Mouse (Mus musculus) embryo, embryonic 10 days (tissue): ENCODE results near the gene Rbm14.
"Not testable (repeated sequence)": the region's sequence is repeated elsewhere in the genome, so short reads cannot be mapped to it uniquely, and the experiment has no call there.

Source experiments
- DNase-seq: peaks from one replicate; pipeline ENCODE4 v3.0.0-alpha.2; 2015; ENCODE audit warnings: low spot score

Gene Rbm14

DNA sequence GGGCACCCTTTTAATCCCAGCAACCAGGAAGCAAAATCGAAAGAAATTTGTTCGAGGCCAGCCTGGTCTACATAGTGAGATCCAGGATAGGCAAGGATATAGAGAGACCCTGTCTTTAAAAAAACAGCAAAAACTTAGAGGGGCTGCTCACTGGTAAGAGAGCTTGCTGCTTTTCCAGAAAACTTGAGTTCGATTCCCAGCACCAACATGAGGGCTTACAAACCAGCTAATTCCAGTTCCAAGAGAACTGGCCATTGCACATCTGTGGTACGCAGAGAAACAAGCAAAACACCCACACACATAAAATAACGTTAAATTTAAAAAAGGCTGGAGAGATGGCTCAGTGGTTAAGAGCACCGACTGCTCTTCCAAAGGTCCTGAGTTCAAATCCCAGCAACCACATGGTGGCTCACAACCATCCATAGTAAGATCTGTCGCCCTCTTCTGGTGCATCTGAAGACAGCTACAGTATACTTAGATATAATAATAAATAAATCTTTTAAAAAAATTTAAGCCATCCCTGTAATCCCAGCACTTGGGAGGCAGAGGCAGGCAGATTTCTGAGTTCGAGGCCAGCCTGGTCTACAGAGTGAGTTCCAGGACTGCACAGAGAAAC, 1.0 kb upstream of the Rbm14 start:
- DNase-seq, result peak; percentile 31

DNA sequence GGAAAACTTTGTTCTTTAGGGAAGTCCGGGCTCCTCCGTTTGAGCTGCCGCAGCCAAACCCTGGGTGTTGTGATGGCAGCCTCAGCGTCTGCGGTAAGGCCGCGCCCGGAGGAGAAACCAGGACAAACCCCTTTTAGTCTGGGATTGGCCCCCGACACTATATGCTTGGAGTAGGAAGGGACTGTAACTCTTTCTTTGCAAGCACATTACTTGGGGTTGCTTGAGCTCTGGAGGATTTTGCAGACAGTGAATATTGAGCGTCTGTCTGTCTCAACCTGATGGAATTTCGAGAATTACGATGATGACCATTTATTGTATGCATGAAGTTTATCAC, 442 bp upstream of the Rbm14 start:
- DNase-seq, result no peak

DNA sequence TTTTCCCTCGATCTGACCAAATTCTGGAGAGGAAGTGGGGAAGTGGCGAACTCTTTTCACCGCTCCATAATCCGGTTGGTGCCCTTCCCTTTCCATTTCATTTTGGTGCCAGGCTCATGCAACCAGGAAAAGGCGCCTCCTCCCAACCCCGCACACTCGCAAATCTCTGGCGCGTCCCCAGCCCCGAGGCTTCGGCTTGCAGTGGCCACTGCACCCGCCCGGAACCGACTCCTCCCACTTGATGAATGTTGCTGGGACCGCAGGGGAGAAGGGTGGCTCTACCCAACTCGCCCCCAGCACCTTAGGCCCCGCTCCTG, 730 bp downstream of the Rbm14 start:
- DNase-seq, result no peak

DNA sequence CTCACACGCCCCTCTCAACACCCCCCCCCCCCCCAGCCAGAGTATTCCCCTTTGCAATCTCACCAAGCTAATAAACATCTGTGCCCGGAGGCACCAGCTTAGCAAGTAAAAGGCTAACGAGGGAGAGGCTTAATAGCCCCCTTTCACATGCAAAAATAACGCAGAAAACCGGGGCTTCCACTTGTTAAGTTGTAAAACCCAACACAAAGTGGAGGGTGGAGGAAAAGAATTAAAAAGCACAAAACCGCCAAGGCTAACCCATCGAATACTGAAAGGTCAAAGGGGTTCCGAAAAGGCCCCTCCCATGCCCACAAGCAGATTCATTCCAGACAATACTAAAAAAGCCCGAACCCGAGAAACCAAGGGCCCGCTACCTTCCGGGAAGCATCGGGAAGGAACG, 1.1 kb downstream of the Rbm14 start:
- no peak for DNase-seq

DNA sequence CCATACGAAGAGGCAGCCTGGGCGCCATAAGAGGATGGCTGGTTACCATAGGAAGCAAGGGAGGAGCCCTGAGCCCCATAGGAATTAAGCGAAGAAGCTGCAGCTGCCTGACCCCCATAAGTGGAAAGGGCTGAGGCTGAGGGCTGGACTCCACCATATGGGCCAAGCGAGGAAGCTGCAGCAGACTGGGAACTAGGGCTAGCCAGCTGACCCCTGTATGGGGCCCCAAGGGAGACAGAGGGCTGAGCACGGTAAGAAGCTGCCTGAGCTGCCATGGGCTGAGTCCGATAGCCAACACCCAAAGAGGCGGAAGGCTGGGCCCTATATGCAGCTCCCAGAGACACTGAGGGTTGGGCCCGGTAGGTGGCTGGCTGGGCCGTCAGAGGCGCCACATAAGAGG, 8.2 kb downstream of the Rbm14 start:
- no peak for DNase-seq

DNA sequence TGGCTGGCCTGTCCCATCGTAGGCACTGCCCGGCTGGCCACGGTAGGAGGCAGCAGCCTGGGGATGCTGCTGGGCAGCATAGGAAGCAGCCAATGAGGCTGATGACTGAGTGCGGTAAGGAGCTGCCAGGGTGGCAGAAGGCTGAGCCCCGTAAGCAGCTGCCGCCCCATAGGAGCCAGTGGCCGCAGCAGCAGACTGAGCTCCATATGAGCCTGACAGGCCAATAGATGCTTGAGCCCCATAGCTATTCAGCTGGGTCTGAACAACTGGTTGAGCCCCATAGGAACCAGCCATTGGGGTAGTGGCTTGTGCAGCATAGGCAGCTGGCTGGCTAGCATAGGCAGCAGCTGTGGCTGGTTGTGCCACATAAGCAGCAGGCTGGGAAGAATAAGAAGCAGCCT, 8.7 kb downstream of the Rbm14 start:
- DNase-seq, result no peak

DNA sequence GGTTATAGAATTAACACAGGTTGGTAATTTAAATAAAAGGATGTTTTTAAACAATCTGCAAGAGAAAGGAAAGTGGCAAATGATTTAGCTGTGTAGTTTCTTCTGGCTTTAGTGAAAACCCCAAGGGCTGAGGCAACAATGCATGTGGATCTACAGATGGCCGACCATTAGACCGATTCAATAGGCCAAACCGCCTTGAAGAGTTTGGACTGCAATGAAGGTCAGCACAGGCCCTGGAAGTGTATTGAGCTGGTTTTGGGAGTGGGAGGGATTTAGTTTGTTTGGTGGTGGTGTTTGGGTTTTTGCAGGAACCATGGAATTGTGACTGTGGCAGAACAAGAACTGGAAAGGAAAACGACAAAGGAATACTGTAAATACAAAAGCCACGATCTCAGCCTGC, 12.4 kb downstream of the Rbm14 start:
- DNase-seq, result no peak

DNA sequence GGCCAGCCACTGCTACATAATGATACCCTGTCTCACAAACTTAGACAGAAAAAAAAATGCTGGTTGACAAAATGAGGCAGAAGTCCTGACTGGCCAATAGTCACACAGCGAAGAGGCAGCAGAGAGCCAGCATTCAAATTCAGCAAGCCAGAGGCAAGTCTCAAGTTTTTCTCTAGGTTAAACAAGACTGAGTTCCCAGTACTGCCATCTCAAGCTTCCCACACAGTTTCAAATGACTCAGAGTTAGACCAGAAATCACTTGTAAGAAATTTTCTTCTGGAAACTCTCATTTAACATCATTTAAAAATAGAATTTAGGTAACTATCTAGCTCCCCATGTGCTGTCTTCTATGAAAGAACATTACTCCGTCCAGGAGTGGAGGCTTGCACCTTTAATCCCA, 13.6 kb downstream of the Rbm14 start:
- no peak for DNase-seq

DNA sequence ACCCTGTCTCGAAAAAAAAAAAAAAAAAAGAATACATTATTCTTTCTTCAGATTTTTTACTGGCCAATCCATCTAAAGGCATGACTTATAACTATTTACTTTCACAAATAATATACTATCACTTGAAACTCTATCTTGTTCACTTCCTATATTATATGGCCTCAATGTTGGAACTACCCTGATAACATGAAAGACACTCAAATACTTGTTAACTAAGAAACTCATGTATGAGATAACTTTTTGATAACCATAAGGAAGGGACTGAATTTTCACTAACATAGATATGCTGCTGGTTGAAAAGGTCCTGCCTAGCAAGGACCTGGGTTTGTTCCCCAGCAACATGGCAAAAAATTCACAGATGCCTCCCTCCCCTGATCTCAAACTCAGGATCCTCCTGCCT, 15.5 kb downstream of the Rbm14 start:
- no peak for DNase-seq

DNA sequence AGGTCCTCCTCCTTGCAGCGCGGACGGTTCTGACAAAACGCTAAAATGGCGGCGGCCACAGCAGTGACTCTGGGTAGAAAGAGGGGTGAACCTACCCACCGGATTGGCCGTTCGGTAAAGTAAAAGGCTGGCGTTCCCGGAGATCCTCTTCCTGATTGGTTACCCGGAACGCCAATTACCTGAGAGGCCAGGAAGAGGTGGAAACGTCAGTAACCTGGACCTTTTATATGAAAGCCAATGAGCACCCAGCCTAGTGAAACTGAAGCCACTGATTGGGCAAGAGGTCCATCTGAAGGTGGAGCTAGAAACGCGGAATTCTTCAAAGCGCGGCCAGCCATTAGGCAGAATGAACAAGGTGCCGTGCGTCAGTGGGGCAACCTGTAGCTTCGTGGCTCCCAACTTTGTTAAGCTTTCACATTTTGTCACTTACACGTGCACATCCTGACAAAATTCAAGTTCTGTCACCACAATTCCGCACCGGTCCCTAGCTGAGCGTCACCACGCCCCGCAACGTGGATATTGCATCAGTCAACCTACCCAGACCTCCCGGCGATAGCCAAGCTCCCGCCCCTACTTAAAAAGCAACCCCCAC, 17.5 kb downstream of the Rbm14 start, which contains the start of gene Rbm4:
TSS of gene Rbm4 (minus strand) at position 71 of the 592 bp plus-strand sequence.
- DNase-seq, result peak; percentile 98

DNA sequence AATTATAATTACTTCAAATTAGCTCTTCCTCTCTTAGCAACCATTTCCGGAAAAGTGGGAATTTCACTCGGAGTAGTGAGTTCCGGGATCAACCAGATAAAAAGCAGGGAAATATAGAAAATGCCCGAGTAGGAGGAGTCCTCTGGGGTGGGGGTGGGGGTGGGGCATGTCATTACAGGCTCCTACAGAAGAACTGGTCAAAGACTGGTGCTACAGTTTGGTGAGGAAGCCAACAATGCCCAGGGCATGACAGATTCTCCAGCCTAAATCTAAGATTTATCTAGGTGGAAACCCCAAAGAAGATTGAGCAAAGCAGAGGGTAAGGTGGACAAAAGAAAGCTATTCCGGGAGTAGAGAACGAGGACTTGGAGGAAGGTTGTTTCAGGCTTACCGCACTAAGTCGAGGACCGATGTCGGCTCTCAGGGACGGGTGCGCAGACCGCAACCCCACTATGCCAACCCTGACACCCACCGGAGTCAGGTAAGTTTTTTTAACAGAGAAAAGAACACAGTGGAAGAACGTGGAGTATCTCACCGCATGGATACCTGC, 18.1 kb downstream of the Rbm14 start:
- no peak for DNase-seq

DNA sequence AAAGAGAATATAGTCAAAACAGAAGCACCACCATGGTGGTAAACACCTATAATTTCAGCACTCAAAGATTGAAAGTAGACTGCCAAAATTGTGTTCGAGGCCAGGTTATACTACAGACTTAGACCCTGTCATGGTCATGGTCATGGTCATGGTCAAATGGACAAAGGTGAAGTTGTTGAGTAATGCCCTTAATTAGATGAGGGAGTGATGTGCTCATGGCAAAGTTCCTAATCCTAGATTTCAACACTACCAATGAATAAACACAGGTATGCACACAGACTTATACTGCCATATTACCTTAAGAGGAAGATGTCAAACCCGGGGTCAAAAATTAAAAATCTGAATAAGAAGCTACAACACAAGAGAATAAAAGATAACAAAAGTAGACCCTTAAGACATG, 25.1 kb downstream of the Rbm14 start:
- no peak for DNase-seq

DNA sequence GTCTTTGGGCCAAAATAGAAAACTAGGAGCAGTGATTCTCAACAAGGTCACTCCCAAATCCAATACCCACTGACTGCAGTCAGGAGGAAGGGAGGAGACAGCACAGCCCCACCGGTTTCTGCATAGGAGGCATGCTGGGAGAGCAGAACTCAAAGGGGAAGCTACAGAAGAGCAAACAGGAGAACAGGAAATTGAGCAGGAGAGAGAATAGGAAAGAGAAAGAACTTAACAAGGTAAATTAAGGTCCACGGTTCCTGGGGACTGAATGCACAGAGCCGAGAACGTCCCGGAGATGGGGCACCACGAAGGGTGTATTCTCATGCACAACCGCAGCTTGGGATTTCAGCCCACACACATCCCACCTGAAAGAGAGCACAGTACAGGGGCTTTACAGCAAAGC, 26.2 kb downstream of the Rbm14 start:
- no peak for DNase-seq

DNA sequence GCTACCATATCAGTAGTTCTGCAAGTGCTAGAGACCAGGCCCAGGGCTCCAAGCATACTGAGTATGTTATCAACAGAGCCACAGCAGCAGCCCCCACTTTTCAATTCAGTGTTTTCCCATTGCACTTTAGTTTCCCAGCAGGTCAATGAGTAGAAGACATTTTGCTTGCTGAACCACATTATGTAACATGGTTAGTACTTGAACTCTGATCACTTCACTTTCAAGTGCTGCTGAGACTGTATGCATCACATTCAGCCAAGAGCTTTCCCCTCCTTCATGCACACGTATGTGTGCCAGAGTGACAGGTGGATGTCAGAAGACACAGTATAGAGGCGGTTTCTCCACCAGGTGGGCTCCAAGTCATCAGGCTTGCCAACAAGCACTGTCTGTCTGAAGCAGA, 28.5 kb downstream of the Rbm14 start:
- no peak for DNase-seq

DNA sequence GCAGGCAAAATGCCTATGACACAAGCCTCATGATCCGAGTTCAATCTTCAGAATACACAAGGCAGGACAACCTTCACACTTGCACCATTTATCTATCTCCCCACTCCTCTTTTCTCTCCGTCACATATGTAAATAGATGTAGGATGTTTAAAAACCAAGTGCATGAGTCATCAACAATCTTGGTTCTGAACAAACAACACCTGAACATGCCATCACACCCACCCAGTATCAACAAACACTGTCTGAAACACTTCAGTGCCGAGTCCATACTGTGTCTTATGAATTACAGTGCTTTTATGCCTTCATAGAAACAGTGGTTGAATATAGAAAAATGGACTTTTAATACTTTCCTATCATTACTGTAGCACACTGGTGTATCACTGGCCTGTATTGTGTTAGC, 38.6 kb downstream of the Rbm14 start:
- DNase-seq, result no peak

DNA sequence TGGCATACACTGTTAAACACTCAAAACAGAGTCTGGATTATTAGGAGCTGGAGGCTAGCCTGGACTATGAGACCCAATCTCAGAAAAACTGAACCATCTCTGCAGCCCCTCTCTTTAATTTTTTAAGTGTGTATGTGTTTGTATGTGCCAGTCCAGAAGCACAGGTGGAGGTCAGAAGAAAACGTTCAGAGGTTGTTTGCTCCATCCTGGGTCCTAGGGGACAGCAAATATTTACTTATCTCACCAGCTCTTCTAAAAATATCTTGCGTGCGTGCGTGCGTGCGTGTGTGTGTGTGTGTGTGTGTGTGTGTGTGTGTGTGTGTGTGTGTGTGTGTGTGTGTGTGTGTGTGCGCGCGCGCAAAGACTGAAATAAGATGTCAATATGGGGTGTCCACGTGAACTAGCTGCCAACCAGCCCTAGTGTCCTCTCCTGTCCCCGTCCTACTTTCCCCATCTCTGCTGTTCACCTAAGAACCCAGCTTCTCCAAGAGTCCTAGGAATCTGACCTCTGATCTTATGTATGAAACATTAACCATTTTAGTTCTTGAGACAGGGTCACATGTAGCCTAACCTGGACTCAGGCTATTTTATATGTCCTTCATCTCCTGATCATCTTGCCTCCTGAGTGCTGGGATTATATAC, 43.8 kb downstream of the Rbm14 start:
- DNase-seq, result no peak

DNA sequence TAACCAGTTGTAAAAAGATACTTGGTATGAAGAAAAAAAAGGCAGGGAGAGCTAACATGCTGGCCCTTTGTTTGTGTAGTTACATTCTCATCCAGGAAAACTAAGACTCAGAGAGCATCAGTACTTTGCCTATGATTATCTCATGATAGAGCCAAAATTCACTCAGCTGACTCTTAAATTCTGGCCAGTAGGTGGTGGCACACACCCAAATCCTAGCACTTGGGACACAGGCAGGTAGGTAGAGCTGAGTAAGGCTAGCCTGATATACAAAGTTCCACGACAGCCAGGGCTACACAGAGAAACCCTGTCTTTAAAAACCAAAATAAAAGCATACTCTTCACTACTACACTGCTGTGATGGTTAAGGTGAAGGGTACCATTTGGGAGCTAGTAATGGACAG, 48.6 kb downstream of the Rbm14 start:
- no peak for DNase-seq

DNA sequence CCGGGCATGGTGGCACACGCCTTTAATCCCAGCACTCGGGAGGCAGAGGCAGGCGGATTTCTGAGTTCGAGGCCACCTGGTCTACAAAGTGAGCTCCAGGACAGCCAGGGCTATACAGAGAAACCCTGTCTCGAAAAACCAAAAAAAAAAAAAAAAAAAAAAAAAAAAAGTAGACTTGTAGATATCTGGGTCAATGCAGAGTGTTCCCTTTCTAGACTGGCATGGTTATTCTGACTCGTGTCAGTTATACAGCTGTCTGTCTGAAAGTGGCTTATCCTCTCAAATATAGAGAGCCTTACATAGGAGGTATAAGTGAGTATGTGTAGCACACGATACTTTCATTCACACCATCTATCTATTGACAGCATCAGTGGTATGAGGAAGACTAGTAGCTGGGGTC, 50.9 kb downstream of the Rbm14 start:
- DNase-seq, result not testable (repeated sequence)

DNA sequence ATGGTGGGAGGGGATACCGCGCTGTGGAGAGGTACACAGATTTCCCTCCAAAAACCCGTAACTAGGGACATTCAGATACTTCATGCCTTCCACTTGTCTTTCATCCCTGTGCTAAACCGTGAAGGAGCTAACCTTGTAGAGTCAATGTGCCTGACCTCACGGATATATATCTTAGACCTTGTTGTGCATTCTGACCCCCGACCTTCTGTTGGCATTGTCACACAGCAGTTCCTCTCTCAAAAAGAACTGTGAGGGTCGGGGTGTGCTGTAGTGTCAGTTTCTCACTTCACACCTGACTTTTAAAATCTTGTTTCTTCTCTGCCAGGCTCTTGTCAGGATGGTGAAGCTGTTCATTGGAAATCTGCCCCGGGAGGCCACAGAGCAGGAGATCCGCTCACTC, 54.5 kb downstream of the Rbm14 start:
- no peak for DNase-seq

DNA sequence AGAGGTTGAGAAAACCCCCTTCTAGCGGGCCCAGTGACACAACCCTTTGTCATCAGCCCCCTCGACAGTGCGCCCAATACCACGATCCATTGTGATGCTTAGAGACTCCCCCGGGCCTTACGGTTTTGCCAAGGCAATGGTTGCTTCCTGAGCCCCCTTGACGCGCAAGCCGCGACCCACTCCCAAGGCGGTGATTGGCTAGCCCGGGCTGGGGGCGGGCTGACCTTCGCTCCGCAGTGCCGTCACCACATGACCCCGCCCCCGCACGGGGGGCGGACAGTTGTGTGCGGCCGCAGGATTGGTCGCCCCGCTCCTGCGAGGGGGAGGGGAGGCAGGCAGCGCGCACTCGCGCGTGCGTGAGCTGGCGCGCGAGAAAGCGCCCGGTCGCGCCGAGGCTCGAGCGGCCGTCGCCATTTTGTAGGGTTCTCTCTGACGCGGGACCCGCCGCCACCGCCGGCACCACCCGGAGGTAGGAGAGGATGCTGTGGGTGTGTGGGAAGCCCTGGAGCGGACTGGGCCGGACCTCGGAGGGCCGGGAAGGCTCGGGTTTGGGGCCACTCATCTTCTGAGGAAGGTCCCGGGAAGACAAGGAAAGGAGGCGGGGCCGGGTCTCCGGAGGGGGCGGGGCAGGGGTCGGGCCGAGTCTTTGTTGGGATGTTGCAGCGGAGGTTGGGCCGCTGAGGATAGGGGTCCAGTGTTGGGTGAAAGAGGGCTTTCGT, 55.1 kb downstream of the Rbm14 start, which contains the start of gene Rbm4b:
TSS of gene Rbm4b (plus strand) at position 305 of the 719 bp plus-strand sequence.
- peak; percentile 97 for DNase-seq

DNA sequence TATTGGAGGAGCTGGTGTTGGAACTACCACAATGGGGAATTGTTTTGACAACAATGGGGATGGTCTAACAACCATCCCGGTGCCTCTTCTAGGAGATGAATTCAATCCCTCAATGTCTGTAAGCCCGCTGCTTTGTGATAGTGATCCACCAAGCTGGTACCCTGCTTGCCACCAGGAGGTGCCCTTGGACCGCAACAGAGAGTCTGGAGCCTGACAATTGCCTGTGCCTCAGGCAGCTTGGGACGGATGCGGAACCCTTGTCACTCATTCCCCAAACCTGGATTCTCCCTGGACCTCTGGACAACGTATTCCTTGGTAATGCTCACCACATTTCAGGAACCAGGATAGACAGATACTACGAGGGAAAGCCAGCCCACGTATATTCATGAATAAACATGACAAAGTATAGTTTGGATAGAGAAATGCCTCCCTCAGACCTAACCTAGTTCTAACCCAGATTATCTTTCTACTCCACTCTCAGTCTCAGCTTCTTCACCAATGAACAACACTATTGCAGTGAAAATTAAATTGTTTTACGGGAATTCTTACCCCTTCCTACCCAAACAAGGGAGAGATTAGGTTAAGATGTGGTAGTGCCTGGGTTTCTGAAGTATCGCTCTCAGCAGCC, 55.8 kb downstream of the Rbm14 start:
- peak; percentile 96 for DNase-seq
